Mouse (Mus musculus): Measurements from ENCODE around the gene Gm1330. TPM values are rescaled to one million over a fixed set of nuclear protein-coding genes. Genes with fewer than 3 reads are reported as not detected.

Gene Gm1330
- polyA plus RNA-seq (2014; fragmentation: Illumina TruSeq; extraction: RNeasy Lipid Tissue Mini Kit (QIAGEN cat#74804); ENCODE audit: low read depth, low replicate concordance): not detected

GRCm38 (mm10) chr2:149003151-149003550 is at the start of gene Gm1330:
Gm1330 (minus strand) TSS chr2:149003251.

DNA sequence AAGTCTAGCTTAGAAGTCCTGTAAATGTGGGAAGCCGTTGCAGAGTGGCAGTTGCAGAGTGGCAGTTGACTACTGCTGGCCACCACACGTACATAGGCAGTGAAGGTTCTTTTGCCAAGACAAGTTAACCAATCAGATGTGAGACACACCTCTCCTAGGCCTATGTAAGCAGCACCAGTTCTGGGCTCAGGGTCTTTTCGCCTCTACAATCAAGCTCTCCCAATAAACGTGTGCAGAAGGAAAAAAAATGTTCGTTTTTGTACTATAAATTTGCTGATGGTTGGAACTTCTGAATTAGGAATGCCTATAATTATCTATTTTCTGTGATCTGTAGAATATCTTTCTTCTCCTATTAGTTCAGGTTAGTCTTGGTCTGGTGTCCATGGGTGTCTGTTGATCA is 14.1 kb upstream of the Gm1330 start, which contains the start of gene Gm10750:
Gm10750 (minus strand) TSS at position 101 of the 400 bp plus-strand sequence.

Other genes starting within 250 kb of the Gm1330 start
- gene Cst11, start 231.8 kb downstream of the Gm1330 start, polyA plus RNA-seq (2014; fragmentation: Illumina TruSeq; extraction: RNeasy Lipid Tissue Mini Kit (QIAGEN cat#74804); ENCODE audit: low read depth, low replicate concordance): 3,449 TPM
- gene 8030411F24Rik, start 221.2 kb downstream of the Gm1330 start, polyA plus RNA-seq (2014; fragmentation: Illumina TruSeq; extraction: RNeasy Lipid Tissue Mini Kit (QIAGEN cat#74804); ENCODE audit: low read depth, low replicate concordance): 2.1 TPM
- 1,050 TPM for gene Cst12, start 213.9 kb downstream of the Gm1330 start, polyA plus RNA-seq (2014; fragmentation: Illumina TruSeq; extraction: RNeasy Lipid Tissue Mini Kit (QIAGEN cat#74804); ENCODE audit: low read depth, low replicate concordance)
- 1,348 TPM for gene Cst8, start 204.5 kb downstream of the Gm1330 start, polyA plus RNA-seq (2014; fragmentation: Illumina TruSeq; extraction: RNeasy Lipid Tissue Mini Kit (QIAGEN cat#74804); ENCODE audit: low read depth, low replicate concordance)
- gene Cst13, start 183.2 kb downstream of the Gm1330 start, polyA plus RNA-seq (2014; fragmentation: Illumina TruSeq; extraction: RNeasy Lipid Tissue Mini Kit (QIAGEN cat#74804); ENCODE audit: low read depth, low replicate concordance): 1.9 TPM
- 6.0 TPM for gene Cst9, start 168.1 kb downstream of the Gm1330 start, polyA plus RNA-seq (2014; fragmentation: Illumina TruSeq; extraction: RNeasy Lipid Tissue Mini Kit (QIAGEN cat#74804); ENCODE audit: low read depth, low replicate concordance)
- gene 9230104L09Rik, start 138.2 kb downstream of the Gm1330 start, polyA plus RNA-seq (2014; fragmentation: Illumina TruSeq; extraction: RNeasy Lipid Tissue Mini Kit (QIAGEN cat#74804); ENCODE audit: low read depth, low replicate concordance): 3,447 TPM
- gene Cst3, start 127.6 kb downstream of the Gm1330 start, polyA plus RNA-seq (2014; fragmentation: Illumina TruSeq; extraction: RNeasy Lipid Tissue Mini Kit (QIAGEN cat#74804); ENCODE audit: low read depth, low replicate concordance): 1,162 TPM
- gene Gm10750, start 14.0 kb upstream of the Gm1330 start, polyA plus RNA-seq (2014; fragmentation: Illumina TruSeq; extraction: RNeasy Lipid Tissue Mini Kit (QIAGEN cat#74804); ENCODE audit: low read depth, low replicate concordance): not detected